Mouse (Mus musculus): ENCODE data around the gene Nthl1. TPM values are rescaled to one million over a fixed set of nuclear protein-coding genes. Genes with fewer than 3 reads are reported as not detected.

Gene Nthl1
- polyA plus RNA-seq, 1 experiment = 18.8 TPM

DNA sequence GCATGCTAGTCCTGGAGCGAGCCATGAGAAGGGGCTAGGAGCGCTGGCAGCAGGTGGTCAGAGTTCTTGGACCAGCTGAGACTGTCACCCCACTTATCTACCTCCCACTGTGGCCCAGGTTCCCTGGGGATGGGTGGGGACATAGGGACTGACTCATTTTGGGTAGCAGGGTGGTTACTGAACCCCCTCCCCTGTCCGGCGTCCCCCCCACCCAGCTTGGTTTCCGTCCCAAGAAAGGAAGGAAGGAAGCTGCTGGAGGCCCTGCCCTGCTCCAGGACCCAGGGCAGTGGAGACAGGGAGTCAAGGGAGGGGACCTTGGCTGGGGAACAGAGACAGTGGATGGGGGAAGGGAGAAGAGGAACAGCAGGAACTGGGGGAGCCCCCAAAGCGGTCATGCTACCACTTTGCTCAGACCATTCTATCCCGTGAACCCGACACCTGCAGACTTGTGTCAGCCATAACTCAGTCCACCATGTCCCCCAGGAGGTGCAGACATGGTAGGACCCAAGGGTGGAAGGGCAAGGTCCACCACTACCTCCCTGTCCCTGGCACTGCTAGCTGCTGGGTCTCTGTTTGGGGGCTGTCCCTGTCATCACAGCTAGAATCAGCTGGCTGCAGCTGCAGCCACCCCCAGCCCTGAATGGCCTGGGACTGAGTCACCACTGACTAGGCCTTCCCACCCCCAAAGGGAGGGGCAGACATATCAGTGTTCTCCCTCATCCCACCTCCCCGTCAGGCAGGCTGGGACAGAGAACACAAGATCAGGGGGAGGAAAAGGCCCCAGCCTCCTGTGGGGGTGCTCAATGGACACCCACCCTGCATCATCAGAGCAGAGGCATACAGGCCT lies 12.6 kb downstream of the Nthl1 start:
- peak; percentile 45 for DNase-seq
- peak overlapping the region; percentile 63 for H3K4me3 ChIP-seq (replicated peaks; ENCODE audit: extremely low read depth, low read depth, low read length)
- TF ChIP-seq POLR2A (IDR thresholded peaks at IDR 0.05; ENCODE audit: borderline replicate concordance, extremely low read depth, low read depth, low read length) (peak; percentile 77; the same call in 1 of the 2 replicates), CTCF (IDR thresholded peaks at IDR 0.05; ENCODE audit: insufficient read depth, low read length) (no peak)
- 37% methylated on average over 9 of the region's 9 CpGs for WGBS
- peaks cover 24% of the 10 kb centered on the region for H3K4me1 ChIP-seq (ENCODE audit: control insufficient read depth, insufficient read depth, low read length)

DNA sequence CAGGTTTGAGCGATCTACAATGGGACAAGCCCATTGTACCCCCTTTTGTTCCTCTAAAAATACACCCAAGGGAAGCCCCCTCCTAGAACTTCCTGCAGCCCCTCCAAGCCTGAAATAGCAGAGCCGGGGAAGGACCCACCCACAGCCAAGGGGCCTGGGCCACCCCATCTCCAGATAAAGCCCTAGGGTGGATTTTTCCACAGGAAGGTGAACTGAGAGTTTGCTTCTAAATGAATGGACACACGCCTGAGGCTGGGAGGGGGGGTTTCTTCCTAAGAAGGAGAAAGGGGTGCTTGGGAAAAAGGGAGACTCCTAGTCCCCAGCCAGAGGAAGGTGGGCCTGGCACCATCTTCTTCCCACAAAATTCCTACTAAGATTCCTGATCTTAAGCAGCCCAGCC lies 13.4 kb downstream of the Nthl1 start:
- no peak for TF ChIP-seq POLR2A (IDR thresholded peaks at IDR 0.05; ENCODE audit: borderline replicate concordance, extremely low read depth, low read depth, low read length)
- Histone ChIP-seq H3K4me3 (replicated peaks; ENCODE audit: extremely low read depth, low read depth, low read length) (peak overlapping the region; percentile 30), H3K4me1 (ENCODE audit: control insufficient read depth, insufficient read depth, low read length) (peaks cover 21% of the 10 kb centered on the region)
- no peak for DNase-seq
- 51% methylated on average over 3 of the region's 3 CpGs for WGBS

- 49% methylated on average over 4 of the region's 4 CpGs for WGBS
- DNase-seq = no peak
- Histone ChIP-seq H3K4me1 (ENCODE audit: control insufficient read depth, insufficient read depth, low read length) (peaks cover 24% of the 10 kb centered on the region), H3K4me3 (replicated peaks; ENCODE audit: extremely low read depth, low read depth, low read length) (peak overlapping the region; percentile 30)
- TF ChIP-seq CTCF (IDR thresholded peaks at IDR 0.05; ENCODE audit: insufficient read depth, low read length) (no peak), POLR2A (IDR thresholded peaks at IDR 0.05; ENCODE audit: borderline replicate concordance, extremely low read depth, low read depth, low read length) (no peak)
These were observed 13.9 kb downstream of the Nthl1 start for GRCm38 (mm10) chr17:24646381-24646780.

DNA sequence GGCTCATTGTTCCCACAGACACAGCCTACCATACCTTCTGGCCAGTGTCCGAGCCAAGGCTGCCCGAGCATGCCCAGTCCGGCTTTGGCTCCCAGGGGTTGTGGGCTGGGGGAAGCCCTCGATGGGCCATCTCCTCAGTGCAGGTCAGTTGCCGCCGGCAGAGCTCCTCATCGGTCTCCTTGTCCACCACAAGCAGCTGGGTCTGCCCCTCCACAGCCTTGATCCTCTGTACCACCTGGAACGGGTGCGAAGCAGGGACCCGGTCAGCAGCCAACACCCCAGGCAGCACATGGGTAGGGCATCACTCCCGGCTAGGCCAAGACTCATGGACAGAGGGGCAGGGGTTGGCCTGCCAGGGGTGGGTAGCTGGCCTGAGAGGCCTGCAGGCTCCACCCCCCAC lies 15.0 kb downstream of the Nthl1 start:
- no peak for DNase-seq
- WGBS = 43% methylated on average over 11 of the region's 11 CpGs
- peak overlapping the region; percentile 58 for H3K4me3 ChIP-seq (replicated peaks; ENCODE audit: extremely low read depth, low read depth, low read length)
- TF ChIP-seq POLR2A (IDR thresholded peaks at IDR 0.05; ENCODE audit: borderline replicate concordance, extremely low read depth, low read depth, low read length) = no peak; the same call in 1 of the 2 replicates
- no peak for TF ChIP-seq CTCF (IDR thresholded peaks at IDR 0.05; ENCODE audit: insufficient read depth, low read length)
- peaks cover 26% of the 10 kb centered on the region for H3K4me1 ChIP-seq (ENCODE audit: control insufficient read depth, insufficient read depth, low read length)

DNA sequence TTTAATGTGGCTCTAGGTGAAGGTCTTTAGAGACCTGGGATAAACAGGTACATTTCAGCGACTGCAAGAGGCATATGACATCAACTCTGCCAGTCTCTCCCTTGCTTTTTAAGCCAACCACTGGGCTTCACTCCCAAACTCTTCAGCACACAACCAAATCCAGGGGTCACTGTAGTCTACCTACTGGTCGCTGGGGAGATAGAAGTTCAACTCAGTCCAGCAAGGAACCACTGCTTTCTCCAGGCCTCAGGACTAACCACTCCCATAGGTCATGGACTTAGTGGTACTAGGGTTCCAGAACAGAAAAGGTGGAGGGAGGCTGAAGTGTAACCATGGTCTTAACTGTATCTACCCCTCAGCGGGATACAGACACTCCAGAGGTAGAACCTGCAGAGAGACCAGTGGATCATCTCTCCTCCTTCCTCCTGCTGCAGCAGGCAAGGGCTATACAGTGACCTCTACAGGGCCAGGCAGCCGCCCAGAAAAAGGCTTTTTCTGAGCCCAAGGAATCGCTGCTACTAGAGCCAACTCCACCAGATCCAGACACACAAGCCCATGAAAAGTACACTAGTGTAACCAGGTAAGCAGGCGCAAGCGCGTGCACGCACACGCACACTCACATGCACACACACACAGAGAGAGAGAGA lies 16.4 kb downstream of the Nthl1 start:
- no peak for DNase-seq
- peaks cover 26% of the 10 kb centered on the region for H3K4me1 ChIP-seq (ENCODE audit: control insufficient read depth, insufficient read depth, low read length)
- TF ChIP-seq POLR2A (IDR thresholded peaks at IDR 0.05; ENCODE audit: borderline replicate concordance, extremely low read depth, low read depth, low read length) (no peak), CTCF (IDR thresholded peaks at IDR 0.05; ENCODE audit: insufficient read depth, low read length) (no peak)
- H3K4me3 ChIP-seq (replicated peaks; ENCODE audit: extremely low read depth, low read depth, low read length) = peak overlapping the region; percentile 65
- WGBS = 35% methylated on average over 10 of the region's 10 CpGs

DNA sequence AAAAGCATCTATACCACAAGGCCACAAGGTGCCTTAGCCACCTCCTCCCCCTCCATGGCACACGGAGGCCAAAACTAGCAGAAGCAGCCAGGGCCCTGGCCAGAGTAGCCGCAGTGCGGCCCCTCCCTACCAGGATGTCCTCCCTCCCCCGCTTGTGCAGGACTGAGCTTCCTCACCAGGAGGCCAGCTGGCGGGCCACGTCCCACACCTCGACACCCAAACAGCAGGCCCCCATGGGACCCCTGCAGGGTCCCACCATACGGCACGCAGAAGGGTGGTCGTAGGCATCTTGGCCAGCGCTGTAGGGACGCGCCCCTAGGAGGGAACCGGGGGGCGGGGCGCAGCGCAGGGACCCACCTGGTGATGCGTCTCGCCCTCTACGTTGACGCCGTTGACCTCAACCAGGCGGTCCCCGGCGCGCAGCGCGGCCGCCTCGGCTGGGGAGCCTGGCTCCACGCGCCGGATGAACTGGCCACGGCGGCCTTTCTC lies 17.1 kb downstream of the Nthl1 start:
- peak; percentile 75 for DNase-seq

DNA sequence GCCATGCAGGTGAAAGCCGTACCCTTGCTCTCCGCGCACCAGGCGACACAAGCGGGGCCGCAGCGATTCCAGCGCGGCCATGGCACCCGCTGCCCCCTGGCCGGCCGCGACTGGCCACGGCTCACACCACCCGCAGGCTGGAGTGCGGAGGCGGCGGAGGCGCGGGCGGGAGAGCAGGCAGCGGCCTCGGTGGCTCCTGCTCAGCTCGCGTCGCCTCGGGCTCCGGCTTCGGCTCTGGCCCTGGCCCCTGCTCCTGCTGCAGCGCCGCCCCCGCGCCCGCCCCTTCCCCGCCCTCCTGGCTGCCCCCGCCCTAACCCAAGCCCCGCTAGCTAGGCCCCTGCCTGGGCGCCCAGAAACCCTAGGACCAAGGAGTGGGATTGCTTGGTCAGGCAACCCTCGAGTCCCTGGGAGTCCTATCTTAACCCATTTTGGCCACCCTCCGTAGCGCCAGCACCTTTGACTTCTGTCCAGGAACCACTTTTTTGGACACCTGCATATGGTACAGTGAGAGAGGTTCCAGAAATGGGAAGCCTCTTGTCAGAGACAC lies 17.7 kb downstream of the Nthl1 start, which contains the start of gene Slc9a3r2:
Gene Slc9a3r2 (minus strand): TSS at position 258 of the 547 bp plus-strand sequence.
- TF ChIP-seq POLR2A (IDR thresholded peaks at IDR 0.05; ENCODE audit: borderline replicate concordance, extremely low read depth, low read depth, low read length) = peak; percentile 80; the same call in 1 of the 2 replicates
- TF ChIP-seq CTCF (IDR thresholded peaks at IDR 0.05; ENCODE audit: insufficient read depth, low read length) = no peak
- DNase-seq = peak; percentile 78

More for the DNA sequence above, 17.1 kb downstream of the Nthl1 start:
- peak overlapping the region; percentile 65 for H3K4me3 ChIP-seq (replicated peaks; ENCODE audit: extremely low read depth, low read depth, low read length)
- H3K4me1 ChIP-seq (ENCODE audit: control insufficient read depth, insufficient read depth, low read length) = peaks cover 23% of the 10 kb centered on the region
- WGBS = under 1% methylated on average over 35 of the region's 35 CpGs
- TF ChIP-seq CTCF (IDR thresholded peaks at IDR 0.05; ENCODE audit: insufficient read depth, low read length) (no peak), POLR2A (IDR thresholded peaks at IDR 0.05; ENCODE audit: borderline replicate concordance, extremely low read depth, low read depth, low read length) (0 out of 2 replicates have a peak, but pooled peaks have one; percentile 19)

GRCm38 (mm10) chr17:24650766-24651165 lies 18.3 kb downstream of the Nthl1 start:
- peaks cover 16% of the 10 kb centered on the region for H3K4me1 ChIP-seq (ENCODE audit: control insufficient read depth, insufficient read depth, low read length)
- DNase-seq = no peak
- 44% methylated on average over 4 of the region's 4 CpGs for WGBS
- H3K4me3 ChIP-seq (replicated peaks; ENCODE audit: extremely low read depth, low read depth, low read length) = peak overlapping the region; percentile 57
- TF ChIP-seq POLR2A (IDR thresholded peaks at IDR 0.05; ENCODE audit: borderline replicate concordance, extremely low read depth, low read depth, low read length) (no peak), CTCF (IDR thresholded peaks at IDR 0.05; ENCODE audit: insufficient read depth, low read length) (no peak)

More for the DNA sequence above, 17.7 kb downstream of the Nthl1 start, which contains the start of gene Slc9a3r2:
- under 1% methylated on average over 41 of the region's 41 CpGs for WGBS
- Histone ChIP-seq H3K4me3 (replicated peaks; ENCODE audit: extremely low read depth, low read depth, low read length) (peak within 1 kb of the TSS; percentile 65), H3K4me1 (ENCODE audit: control insufficient read depth, insufficient read depth, low read length) (peaks cover 21% of the 10 kb centered on the region)

GRCm38 (mm10) chr17:24651835-24652234 lies 19.4 kb downstream of the Nthl1 start:
- Histone ChIP-seq H3K4me3 (replicated peaks; ENCODE audit: extremely low read depth, low read depth, low read length) (no peak overlapping the region), H3K4me1 (ENCODE audit: control insufficient read depth, insufficient read depth, low read length) (peaks cover 14% of the 10 kb centered on the region)
- 43% methylated on average over 3 of the region's 3 CpGs for WGBS
- no peak for DNase-seq
- TF ChIP-seq POLR2A (IDR thresholded peaks at IDR 0.05; ENCODE audit: borderline replicate concordance, extremely low read depth, low read depth, low read length) (no peak), CTCF (IDR thresholded peaks at IDR 0.05; ENCODE audit: insufficient read depth, low read length) (no peak)
